Mouse (Mus musculus): ENCODE data around the gene Ptpn11. TPM values are rescaled to one million over a fixed set of nuclear protein-coding genes. Genes with fewer than 3 reads are reported as not detected.

Gene Ptpn11
- total RNA-seq, 2 experiments from 2014 or later = 87.7 to 90.7 TPM

- DNase-seq (ENCODE audit: low spot score in 2 of 2) = no peak
Measured at GRCm38 (mm10) chr5:121093281-121093680, 97.9 kb downstream of the Ptpn11 start.

DNA sequence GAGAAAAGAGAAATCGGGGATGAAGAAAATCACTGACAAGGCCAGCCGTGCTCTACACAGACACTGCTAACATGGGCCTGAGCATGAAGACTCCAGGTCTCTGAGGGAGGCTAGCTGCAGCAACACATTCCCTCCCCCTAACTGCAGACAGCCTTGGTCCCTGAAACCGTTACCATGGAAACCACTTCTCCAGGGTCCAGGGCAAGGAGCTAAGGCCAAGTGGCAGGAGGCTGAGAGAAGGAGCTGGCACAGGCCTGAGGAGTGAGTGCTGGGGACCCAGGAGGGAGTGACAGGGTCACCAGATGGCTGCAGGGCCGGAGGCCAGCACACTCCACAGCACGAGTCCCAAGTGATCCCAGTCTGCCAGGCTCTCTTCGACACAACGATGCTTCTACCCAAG, 101.5 kb downstream of the Ptpn11 start:
- no peak for DNase-seq (ENCODE audit: low spot score in 2 of 2)

GRCm38 (mm10) chr5:121087733-121088132, 103.5 kb downstream of the Ptpn11 start:
- DNase-seq (ENCODE audit: low spot score in 2 of 2) = no peak

DNA sequence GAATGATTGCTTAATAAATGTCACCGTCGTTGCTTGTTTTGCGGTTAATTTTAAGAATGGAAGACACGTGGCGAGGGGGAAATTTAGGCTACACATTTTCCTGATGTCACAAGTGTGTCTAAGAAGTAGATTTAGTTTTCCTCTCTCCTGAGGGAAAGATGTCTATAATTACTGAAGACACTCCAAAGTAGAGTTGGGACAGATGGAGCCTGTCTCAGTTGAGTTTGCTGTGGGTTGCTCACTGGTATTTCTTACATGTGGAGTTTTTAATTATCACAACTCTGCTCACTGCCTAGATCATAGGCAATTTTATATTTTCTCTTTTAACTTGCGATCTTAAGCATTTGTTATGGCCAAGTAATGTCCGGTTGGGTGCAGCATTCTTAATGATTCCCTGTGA, 108.6 kb downstream of the Ptpn11 start:
- peak in 1 of 2 experiments; percentile 20 for DNase-seq (ENCODE audit: low spot score in 2 of 2)

GRCm38 (mm10) chr5:121081754-121082153, 109.4 kb downstream of the Ptpn11 start:
- DNase-seq (ENCODE audit: low spot score in 2 of 2) = no peak

Other genes starting within 250 kb of the Ptpn11 start
- 100 to 1,000 TPM; 178 TPM for gene Rph3a, start 181.3 kb downstream of the Ptpn11 start, total RNA-seq (2021)
- gene Rpl6, start 13.1 kb upstream of the Ptpn11 start, total RNA-seq (2021) = 100 to 1,000 TPM; 457 to 460 TPM
- 100 to 1,000 TPM; 180 to 193 TPM for gene Hectd4, start 28.8 kb upstream of the Ptpn11 start, total RNA-seq (2021)
- 10 to 100 TPM; 81.9 to 84.2 TPM for gene Trafd1, start 194.2 kb upstream of the Ptpn11 start, total RNA-seq (2021)
- gene Naa25, start 206.5 kb upstream of the Ptpn11 start, total RNA-seq (2021) = 10 to 100 TPM; 39.4 to 41.9 TPM